Mouse (Mus musculus): ENCODE measurements around the gene Map2k1.
"Not testable (repeated sequence)": the region's sequence is repeated elsewhere in the genome, so short reads cannot be mapped to it uniquely, and the experiment has no call there.

Gene Map2k1

DNA sequence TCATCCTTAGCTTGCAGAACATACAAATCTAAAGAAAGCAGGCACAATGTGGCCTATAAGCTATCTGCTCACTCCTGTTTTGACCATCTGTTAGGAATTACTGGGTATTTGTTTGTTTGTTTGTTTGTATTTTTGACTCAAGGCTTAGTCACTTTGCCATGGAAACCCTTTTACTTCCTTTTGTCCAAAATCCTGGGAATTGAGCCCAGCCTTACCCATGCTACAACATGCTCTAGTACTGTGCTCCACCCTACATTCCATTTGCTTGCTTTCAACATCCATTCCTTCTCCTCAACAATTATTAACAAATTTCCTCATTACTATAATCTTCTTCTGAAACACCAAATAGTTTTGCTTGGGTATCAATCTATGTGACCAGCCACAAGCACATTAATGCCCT, 50.6 kb downstream of the Map2k1 start:
- DNase-seq (ENCODE audit: low read depth): no peak

GRCm38 (mm10) chr9:64202331-64202730, 51.1 kb downstream of the Map2k1 start:
- DNase-seq (ENCODE audit: low read depth): peak; percentile 91

DNA sequence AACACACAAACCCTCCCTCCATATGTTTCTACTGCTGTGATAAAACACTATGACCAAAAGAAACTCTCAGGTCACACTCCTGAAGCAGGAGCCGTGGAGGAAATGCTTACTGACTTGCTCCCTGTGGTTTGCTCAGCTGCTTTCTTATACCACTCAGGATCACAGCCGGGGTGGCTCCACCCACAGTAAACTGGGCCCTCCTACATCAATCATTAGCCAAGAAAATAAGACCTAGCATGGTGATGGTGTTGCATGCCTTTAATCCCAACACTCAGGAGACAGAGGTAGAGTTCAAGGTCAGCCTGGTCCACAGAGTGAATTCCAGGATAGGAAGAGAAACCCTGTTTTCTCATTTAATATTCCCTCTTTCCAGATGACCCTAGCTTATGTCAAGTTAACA, 53.5 kb downstream of the Map2k1 start:
- no peak for DNase-seq (ENCODE audit: low read depth)

DNA sequence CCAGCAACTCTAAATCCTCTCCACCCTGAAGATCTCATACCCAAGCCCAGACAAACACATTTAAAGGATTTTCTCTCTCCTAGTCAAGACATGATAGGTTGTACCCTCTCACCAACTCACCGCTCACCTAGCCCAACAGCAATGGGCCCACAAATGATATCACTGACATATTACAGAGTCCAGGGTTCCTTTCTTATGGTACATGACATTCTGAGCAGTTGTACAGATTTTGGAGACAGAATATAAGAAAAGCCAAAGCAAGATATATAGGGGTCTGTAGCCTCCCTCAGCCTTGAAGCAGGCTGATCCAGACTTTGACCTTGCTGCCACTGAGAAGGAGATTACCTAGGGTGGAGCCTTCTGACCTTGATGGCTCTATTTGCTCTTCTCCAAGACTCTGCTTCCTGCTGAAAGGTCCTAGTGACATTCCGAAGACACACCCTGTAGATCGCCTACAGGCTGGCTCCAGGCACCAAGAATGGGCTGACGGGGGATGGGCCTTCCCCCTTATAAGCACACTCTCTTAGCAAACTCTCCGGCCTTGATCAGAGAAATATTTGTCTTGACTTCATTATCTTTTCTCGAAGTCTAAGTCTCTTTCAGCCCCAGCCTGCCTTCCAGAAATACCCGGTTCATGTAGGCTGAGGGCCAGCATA, 54.5 kb downstream of the Map2k1 start:
- not testable (repeated sequence) for DNase-seq (ENCODE audit: low read depth)

DNA sequence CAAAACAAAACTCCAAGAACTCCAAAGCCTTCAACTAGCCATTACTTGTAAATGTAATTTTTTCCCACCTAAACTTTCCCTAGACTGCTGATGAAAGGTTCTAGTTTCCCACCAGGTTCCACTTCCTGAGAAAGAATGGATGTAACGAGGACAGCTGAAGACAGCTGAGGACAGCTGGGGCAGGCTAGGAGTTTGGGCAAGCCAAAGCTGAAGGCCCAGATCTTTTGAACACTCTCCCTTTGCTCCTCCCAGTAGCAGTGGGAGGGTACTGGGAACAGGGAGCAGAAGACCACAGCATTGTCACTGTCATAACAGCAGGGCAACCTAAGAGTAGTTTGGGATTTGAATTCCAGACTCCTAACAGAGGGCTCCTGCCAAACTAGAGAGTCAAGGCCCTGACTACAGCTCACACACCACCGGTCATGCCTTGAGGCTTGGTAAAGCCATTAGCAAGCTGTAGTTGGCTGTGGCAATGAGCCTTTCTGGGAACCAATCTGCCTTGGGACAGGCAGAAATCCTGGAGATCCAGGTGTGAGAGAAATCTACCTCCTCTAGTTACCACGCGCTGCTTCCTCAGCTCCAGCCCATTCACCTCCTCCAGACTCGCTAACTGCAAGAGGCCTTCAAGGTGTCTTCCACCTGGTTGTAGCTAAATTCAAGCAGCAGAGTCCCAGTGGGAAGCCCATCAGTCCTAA, 55.2 kb downstream of the Map2k1 start:
- no peak for DNase-seq (ENCODE audit: low read depth)

DNA sequence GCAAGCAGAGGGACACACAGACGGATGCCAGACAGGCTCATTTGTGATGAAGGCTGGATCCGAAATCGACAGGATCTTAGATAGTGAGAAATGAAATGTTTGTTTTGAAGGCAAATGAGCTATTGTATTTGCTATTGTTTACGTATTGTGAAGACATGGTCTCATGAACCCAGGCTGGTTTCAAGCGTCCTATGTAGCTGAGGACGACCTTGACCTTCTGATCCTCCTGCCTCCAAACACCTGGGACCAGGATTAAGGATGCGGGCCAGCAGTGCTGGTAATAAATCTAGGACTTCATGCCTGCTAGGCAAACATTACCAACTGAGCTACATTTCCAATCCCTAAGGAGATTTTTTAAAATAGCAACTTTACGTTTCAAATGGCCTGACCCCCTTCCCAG, 55.9 kb downstream of the Map2k1 start:
- no peak for DNase-seq (ENCODE audit: low read depth)

DNA sequence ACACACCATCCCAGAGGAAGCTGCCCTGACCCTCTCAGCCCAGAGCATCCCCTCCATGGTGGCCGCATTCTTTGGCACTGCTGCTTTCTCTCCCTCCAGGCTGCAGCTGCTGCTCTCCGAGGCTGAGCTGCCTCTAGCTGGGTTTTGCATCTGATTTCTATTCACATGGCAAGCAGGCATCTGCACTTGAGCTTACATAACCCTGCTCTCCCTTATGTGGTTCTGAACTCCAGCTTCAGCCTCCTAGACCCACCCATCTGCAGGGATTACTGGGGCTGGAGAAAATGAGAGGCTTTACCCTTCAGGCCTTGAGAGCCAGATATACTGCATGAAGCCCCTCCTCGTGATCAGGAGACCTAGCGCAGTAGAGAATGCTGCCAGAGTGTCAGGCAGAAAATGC, 57.9 kb downstream of the Map2k1 start:
- no peak for DNase-seq (ENCODE audit: low read depth)

DNA sequence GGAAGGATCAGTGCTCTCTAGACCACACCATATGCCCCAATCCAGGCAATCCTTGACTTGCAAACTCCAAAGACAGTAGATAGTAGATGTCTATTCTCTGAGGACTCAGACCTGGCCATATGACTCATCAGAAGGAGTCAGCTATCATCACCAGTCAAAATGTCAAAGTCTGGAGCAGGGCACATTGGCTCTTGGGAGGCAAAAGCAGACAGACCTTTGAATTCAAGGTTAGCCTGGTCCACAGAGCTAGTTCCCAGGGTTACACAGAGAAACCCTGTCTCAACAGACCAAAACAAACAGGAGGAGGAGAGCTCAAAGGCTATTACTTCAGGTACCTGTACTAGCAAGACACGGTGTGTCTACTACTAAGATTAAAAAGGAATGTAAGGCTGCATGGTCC, 59.6 kb downstream of the Map2k1 start:
- DNase-seq (ENCODE audit: low read depth): no peak

GRCm38 (mm10) chr9:64184166-64184840, 69.1 kb downstream of the Map2k1 start:
- DNase-seq (ENCODE audit: low read depth): no peak

DNA sequence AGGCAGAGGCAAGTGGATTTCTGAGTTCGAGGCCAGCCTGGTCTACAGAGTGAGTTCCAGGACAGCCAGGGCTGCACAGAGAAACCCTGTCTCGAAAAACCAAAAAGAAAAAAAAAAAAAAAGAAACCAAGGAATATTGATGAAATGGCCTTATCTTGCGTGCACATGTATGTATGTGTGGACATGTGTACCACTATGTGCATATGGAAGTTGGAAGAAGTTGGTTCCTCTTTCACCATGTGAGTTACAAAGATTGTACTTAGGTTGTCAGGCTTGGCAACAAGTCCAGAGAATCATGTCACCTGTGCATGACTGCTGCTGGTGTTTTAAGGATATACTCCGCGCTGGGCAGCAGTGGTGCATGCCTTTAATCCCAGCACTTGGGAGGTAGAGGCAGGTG, 70.1 kb downstream of the Map2k1 start:
- not testable (repeated sequence) for DNase-seq (ENCODE audit: low read depth)

DNA sequence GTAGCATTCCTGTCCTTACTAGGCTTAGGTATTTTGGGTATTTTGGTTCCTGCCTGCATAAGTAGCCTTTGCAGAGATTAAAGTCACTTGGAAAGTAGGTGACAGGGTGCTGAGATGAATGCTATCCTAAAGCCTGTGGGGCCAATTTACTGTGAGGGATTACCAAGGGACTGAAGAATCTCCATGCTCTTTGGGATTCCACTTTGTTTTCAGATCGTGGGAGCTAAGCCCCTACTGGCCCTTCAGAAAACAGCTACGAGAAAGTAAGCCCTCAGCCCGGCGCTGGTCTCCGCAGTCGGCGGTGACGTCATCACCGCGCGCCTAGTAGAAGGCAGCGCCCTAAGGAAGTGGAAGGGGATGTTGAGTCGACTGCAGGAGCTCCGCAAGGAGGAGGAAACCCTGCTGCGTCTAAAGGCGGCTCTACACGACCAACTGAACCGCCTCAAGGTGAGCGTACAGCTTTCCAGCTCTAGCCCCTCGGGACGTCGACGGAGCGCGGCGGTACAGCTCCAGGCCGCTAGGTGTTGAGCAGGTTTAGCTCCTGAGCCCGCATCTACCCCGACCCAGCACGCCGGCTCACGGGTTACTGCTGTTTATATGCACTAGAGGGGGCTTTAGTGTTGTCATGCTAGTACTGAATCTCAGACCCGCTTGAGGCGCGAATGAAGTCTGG, 74.3 kb downstream of the Map2k1 start, which contains the start of gene Snapc5:
Gene Snapc5 (plus strand): TSS at position 301 of the 673 bp plus-strand sequence.
- peak; percentile 94 for DNase-seq (ENCODE audit: low read depth)

- DNase-seq (ENCODE audit: low read depth): peak; percentile 70
Observed at GRCm38 (mm10) chr9:64178610-64178973, 74.8 kb downstream of the Map2k1 start.

GRCm38 (mm10) chr9:64175378-64175777, 78.1 kb downstream of the Map2k1 start:
- no peak for DNase-seq (ENCODE audit: low read depth)

DNA sequence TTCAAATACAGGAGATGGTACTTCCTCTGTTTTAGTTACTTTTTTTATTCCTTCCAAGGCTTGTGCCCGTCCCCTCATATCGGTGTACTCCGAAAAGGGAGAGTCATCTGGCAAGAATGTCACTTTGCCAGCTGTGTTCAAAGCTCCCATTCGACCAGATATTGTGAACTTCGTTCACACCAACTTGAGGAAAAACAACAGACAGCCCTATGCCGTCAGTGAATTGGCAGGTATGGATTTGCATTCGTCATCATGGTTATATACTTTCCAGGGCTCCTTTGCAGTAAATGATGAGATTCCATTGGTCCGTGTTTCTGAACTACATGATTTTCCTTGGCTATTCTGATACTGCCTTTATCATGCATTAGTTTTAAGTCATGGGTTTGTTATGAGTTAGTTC, 78.7 kb downstream of the Map2k1 start:
- DNase-seq (ENCODE audit: low read depth): no peak

DNA sequence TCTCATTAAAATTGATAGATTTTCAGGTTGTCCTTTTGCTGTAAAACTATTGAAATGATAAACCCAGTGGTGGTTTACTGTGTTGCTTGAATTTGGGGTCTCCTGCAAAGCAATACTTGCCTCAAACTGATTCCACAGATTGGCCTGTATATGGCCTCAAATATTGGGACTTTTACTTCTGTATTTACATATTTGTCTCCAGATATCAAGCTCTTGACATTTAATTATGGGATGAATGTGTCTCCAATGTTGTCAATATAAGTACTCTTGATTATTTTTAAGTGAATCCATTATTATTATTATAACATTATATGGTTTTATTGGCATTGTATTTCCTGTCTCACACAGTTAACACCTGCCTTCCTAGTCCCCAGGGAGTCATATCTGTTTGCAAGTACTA, 79.1 kb downstream of the Map2k1 start:
- no peak for DNase-seq (ENCODE audit: low read depth)

DNA sequence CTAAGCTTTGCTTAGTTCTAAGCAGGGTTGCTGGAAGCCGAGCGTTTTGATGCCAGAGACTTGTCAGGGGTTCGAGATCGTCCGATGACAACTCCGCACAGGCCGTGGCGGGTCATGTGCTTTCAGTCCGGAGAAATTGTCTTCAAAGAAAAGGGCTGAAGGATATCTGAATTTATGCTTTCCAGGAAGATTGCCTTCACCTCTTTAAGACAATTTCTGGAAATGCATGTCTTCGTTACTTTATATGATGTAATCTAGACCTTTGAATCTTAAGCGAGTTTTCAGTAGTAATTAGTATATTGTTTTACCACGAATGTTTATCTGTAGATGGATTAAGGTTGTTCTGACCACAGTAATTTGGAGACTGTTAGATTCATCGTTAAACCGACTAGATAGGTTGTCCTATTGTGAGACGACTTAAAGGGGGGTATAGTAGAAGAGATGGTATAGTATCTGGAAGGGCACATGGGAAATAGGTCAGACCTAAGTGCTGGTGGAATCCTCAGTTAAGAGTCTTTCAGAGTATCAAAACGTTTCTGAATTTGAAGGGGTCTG, 79.7 kb downstream of the Map2k1 start:
- DNase-seq (ENCODE audit: low read depth): peak; percentile 35

DNA sequence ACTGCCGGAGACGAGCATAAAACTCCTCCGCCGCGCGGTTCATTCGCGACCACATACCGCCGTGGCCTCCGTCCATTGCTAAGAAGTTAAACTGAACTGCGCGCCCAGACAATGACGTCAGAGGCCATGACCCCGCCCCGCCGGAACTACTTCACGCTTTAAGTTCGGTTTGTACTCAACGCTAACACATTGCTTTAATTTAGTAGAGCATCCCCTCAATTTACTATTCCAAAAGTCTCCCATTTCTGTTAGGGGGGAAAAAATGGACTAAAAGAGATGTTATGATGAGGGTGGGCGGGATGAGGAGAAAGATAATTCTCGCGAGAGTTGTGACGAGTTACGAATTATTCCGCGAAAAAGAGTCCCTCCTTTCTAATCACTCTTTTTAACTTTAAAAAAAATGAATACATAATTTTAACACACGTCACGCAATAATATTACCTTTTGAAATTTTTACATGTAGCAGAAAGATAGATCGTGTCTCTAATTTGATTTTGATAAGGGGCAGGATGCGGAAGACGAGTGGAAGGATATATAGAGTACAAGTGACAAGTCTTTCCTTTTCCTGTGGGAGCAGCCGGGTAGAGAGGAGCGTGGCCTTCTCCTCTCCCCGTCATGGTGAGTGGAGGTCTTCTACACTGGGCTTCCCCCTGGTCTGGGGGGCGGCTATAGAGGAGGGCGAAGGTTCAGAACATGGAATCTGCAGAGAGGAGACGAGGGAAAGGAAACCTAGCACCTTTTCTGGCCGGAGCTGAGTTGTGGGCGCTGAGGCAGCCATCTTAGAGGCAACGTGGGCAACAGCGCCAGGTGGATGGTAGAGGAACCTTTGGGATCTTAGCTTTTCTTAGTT, 80.4 kb downstream of the Map2k1 start, which contains the start of the genes Zwilch and Rpl4:
Gene Zwilch (minus strand): TSS at position 289 of the 850 bp plus-strand sequence.
Gene Rpl4 (plus strand): TSS at position 560 of the 850 bp plus-strand sequence.
- DNase-seq (ENCODE audit: low read depth): peak; percentile 94

- no peak for DNase-seq (ENCODE audit: low read depth)
Observed at GRCm38 (mm10) chr9:64172145-64172815, 81.2 kb downstream of the Map2k1 start.

DNA sequence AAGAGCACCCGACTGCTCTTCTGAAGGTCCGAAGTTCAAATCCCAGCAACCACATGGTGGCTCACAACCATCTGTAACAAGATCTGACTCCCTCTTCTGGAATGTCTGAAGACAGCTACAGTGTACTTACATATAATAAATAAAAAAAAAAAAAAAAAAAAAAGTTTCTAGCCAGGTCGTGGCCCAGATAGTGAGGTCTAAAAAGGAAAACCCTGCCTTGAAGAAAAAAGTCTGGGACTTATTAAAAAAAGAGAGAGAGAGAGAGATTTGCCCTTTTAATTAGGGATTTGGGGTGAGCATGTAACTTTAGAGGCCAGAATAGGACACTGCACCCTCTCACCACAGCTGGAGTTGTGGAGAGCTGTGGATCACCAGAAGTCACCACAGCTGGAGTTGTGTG, 83.5 kb downstream of the Map2k1 start:
- DNase-seq (ENCODE audit: low read depth): not testable (repeated sequence)

DNA sequence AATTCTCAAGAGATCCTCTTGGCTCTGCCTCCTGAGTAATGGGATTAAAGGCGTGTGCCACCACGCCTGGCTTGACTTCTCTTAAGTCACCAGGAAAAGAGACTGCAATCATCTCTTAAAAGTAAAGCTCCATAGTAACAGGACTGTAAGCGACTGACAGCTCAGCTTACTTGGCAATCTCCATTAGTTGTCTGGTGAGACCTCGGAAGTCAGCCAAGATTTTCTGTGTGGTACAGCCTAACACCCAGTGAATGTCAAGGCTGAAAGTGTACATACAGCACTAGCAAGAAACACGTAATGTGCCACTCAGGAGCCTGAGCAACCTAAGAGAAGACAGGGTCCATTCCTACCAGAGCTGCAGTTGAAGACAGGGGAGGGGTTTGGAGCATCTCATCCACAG, 93.0 kb downstream of the Map2k1 start:
- DNase-seq (ENCODE audit: low read depth): no peak

DNA sequence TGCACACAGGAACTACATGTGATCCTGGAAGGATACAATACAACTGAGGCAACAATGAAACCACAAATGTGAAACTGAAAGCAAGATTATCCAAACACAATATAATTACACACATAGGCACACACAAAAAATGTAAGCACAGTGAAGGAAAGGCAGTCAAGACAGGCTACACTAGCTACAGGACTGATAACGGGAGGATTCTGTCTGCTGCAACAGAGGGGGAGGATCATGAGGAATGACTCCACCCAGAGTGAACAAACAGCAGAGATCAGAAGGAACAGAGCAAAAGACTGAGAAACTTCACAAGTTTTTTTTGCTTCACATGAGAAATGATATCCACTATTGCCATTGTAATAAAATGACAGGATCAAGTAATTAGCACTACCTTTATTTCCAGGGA, 96.8 kb downstream of the Map2k1 start:
- DNase-seq (ENCODE audit: low read depth): no peak

Data from 416B (cell line).